Mouse (Mus musculus) cerebellum, postnatal 4 days (tissue): Measurements from ENCODE around the gene Rnf31.

Source experiments
- DNase-seq, 2 experiments: peaks; one replicate each; pipeline ENCODE4 v3.0.0; 2022; ENCODE audit warnings: low spot score in 2 of 2, mixed read lengths in 1 of 2

Gene Rnf31

DNA sequence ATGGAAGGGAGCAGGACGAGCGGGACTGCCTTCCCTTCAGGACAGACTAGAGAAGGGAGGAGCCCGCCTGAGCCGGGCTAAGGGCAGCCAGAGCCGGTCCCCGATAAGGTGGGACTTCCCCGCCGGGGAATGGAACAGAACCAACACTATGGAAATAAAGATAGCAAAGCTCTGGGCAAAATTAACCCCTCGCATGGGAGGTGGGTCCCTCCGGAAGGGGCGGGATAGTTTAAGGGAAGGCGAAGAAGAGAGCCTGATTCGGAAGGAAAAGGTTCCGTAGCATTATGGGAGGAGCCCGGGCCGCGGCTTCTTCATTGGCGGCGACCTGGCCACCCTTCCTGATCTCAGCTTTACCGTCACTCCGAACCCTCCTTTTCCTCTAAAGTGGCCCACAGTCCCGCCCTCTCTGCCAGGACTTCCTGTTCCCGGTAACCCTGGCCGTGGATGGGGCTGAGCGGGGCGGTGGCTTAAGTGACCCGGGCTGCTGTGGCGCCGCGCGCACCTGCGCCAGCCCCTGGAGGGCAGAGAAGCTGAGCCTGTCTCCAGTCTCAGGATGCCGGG, at the start of gene Rnf31:
Gene Rnf31, plus strand, starts transcription at position 378 of the 561 bp plus-strand sequence.
- peak; percentile 73 to 85 for DNase-seq

- no peak for DNase-seq
Measured at GRCm38 (mm10) chr14:55542268-55542667, 49.2 kb upstream of the Rnf31 start.

- peak in 1 of 2 experiments; percentile 56 for DNase-seq
Measured at GRCm38 (mm10) chr14:55544334-55544733, 47.2 kb upstream of the Rnf31 start.

DNA sequence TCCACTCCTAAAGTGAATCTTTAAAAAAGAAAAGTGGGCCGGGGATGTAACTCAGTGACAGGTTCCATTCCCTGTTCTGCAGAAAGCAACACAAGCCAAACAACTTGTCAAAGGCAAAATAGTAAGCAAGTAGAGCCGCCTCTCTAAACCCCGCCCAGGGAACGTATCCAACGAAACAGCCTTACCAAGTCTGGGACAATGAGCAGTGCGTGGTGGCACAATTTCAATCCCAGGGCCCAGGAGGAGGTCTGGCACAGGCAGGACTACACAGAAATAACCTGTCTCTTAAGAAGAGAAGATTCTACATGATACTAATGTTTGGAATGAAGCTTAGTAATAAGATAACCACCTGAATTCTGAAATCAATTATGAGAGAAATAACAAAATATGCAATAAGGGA, 41.3 kb upstream of the Rnf31 start:
- DNase-seq = no peak

DNA sequence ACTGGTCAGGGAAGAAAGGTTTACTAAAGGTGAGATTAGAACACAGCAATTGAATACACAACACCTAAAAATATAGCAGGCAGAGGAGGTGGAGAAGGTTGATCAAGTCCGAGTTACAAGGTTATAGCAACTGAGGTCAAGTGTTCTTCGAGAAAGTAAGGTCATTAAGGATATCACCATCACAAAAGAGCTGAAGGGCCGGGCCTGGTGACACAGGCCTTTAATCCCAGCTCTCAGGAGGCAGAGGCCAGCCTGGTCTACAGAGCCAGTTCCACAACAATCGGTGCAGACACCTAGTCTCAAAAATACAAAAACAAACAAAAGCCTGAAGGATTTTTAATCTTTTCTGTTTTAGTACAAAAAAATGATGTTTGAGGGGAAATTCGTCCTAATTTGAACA, 40.2 kb upstream of the Rnf31 start:
- DNase-seq = no peak

DNA sequence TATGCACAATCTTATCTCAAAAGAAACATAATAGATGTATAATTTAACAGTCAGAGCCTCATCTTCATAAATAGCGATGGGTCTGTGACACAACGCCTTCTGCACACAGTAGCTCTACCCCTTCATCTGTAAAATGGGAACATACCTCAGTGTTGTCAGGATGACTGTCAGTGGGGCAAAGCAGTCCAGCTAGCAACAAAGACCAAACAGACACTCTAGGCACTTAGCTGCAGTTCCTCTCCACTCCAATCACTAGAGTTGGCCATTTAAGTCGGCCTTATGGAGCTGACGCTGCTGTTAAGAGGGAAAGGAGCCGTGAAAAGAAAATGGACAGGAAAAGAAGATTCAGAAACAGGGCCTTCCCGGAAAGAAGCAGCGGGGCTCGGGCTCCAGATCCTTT, 39.7 kb upstream of the Rnf31 start:
- no peak for DNase-seq

GRCm38 (mm10) chr14:55554635-55555034, 36.9 kb upstream of the Rnf31 start:
- no peak for DNase-seq

DNA sequence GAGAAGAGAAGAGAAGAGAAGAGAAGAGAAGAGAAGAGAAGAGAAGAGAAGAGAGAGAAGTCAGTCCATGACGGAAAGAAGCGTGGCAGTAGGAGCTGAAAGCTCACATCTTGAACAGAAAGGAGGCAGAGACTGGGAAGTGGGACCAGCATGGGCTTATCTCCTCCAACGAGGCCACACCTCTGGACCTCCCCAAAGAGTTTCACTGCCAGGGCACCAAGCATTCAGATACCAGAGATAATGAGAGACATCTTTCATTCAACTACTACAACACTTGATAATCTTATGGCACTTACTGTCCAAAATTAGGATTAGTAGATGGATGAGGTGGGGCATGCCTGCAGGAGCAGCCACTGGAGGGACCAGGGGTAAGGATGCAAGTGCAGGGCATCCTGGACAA, 35.7 kb upstream of the Rnf31 start:
- no peak for DNase-seq

DNA sequence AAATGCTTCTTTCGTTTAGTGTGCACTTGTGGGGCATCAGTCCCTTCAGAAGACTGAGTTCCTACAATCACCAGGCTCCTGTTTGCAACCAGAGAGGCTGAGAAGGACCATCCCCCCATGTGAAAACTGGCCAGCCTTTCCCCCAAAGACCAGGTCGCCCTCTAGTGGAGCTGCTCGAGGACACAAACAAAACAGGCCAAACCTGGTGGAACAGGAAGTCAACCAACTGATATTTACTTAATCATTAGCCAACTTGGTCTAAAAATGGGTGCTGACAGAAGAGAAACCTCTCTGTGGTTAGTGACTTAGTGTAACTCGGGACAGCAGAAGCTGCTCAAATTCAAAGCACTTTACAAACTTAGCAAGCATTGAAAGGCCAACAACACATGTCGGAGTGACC, 34.5 kb upstream of the Rnf31 start:
- peak; percentile 49 to 74 for DNase-seq

DNA sequence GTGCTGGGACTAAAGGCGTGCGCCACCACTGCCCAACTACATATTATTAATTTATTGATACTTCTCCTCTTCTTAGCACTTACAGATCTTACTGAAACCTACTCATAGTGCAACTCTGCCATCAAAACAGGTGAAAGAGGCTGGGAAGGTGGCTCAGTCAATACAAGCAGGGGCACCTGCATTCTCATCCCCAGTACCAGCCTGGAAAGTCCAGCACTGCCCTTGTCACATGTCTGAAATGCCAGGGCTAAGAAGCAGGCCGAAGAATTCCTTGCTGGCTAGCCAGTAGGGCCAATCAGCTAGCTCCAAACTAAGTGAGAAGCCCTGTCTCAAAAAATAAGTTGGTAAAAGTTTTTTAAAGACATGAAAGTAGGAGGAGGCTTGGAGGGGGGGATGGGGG, 33.9 kb upstream of the Rnf31 start:
- no peak for DNase-seq

DNA sequence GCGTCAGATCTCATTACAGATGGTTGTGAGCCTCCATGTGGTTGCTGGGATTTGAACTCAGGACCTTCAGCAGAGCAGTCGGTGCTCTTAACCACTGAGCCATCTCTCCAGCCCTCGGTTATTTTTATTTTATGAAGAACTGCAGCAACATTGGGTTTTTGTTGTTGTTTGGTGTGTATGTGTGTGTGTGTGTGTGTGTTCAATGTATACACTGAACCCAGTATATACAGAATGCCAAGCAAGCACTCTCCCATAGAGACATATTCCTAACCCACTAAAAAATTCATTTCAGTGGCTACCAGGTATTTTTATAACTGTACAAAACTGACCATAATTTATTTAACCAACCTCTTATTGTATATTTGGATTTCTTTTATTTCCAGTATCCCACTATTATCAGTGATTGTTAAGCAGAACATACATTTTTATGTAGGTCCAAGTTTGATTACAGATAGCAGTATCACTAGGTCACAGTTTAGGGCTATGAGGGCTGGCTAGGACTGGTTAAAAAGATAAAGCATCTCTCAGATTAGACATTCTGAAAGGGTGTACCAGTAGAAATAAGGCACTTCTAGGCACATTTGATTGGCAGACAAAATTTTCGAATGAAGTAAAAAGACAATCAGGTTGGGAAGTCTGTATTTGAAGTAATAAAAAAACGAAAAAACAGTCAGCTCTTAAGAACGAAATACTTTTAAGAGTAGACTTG, 32.6 kb upstream of the Rnf31 start:
- DNase-seq = no peak

- DNase-seq = peak; percentile 64 to 85
Measured at GRCm38 (mm10) chr14:55559799-55560201, 31.7 kb upstream of the Rnf31 start, which contains the start of gene Dcaf11. Gene Dcaf11 (plus strand): TSS chr14:55560006.

DNA sequence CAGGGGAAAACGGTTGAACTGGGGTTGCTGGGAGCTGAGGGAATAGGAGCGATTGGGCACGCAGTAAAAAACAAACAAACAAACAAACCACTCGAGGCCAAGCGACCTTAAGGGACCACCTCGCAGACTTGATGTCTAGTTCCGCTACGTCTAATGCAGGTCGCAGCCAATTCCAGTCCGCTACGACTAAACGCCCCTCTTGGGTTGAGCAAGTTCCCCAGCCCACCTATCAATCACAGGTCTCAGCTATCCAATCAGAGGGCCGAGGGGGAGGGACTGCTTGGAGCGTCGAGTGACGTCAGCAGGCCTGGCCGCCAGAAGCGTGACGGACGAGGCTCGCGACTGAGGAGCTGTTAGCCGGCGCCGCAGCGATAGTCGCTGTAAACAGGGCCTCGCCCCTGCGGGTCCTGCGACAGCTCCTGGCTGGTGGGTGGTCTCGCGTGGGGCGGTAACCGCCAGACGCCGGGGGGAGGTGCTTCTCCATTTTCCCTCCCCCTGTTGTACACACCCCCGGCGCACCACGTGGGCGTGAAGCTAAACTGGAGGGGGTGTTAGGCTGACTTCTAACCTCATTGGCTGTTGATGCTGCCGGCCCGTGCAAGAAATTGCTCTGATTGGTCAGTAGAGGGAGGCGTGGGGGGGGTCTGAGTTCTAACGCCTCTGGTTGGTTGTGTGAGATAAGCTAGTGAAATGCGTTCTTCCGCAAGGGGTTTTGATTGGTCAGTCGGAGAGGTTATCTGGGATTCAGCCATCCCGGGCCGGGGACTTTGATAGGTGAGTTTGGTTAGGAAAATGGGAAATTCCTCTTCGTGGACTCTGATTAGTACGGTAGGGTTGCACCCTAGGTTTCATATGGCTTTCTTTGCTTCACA, 31.1 kb upstream of the Rnf31 start, which contains the start of gene A730061H03Rik:
Gene A730061H03Rik, minus strand, starts transcription at position 205 of the 872 bp plus-strand sequence.
- DNase-seq = peak; percentile 96 to 98

DNA sequence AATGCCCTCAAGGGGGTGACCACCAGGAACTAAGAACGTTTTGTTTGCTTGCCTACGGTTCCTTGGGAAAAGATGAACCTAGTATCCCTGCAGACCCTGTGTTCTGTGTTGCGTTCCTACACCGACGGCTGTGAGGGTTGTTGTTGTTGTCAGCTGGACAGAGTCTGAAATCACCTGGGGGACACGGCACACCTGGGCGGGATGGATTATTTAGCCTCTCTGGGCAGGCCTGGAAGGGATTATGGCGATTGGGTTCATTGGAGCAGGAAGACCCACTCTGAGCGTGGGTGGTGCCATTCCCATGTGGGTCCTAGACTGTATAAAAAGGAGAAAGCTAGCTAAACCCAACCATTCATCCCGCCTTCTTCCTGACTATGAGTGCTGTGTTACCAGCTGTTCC, 29.6 kb upstream of the Rnf31 start:
- no peak for DNase-seq

DNA sequence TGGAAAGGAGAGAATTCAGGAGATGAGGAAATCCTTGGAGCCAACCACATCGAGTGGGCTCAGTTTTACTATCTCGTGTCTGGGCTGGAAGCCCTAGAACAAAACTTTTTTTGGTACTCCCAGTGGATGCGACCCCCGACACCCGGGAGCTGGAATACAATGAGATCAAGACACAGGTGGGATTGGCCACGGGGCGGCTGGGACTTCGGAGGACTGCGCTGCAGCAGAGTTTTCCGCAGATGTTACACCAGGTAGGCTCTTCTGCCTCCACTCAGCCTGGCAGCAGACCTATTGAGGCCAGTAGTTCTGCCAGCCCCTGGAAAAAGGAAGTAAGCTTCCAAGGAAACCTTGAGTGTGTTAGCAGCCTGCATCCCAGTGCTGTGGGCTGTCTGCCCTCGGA, 28.3 kb upstream of the Rnf31 start:
- no peak for DNase-seq

DNA sequence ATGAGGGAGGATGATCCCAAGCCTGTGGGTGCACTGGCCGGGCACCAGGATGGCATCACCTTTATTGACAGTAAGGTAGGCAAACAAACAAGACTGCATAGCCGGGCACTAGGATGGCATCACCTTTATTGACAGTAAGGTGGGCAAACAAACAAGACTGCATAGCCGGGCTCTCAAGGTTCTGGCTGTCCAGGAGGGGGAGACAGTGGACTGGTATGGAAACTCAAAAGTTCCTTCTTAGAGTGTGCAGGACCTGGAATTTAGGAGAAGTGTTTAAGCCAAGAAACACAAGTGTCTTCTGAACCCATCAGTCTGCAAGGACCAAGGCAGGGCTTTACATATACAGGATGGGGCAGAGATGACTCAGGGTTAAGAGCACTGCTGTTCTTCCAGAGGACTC, 25.8 kb upstream of the Rnf31 start:
- no peak for DNase-seq

- DNase-seq = no peak
Measured at GRCm38 (mm10) chr14:55567496-55567895, 24.0 kb upstream of the Rnf31 start.

- DNase-seq = no peak
Measured at GRCm38 (mm10) chr14:55570588-55570987, 20.9 kb upstream of the Rnf31 start.

- no peak for DNase-seq
Measured at GRCm38 (mm10) chr14:55571760-55572159, 19.7 kb upstream of the Rnf31 start.

DNA sequence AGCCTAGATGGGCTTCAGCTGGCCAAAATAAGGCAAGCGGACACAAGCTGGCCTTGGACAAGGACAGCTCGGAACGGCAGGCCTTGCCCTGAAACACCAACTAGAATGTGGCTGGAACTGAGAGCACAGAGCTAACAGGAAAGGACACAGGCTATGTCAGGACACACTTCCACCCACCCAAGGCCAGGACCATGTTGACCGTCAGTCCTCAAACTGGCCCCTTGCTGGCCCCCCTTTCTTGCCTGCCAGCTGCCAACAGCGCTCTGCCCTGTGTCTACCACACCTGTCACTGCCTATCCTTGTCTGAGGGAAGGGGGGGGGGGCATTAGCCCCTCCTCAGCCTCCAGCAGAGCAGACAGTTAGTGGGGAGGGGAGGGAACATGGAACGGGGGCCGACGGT, 16.2 kb upstream of the Rnf31 start, which contains the start of gene Fitm1:
Gene Fitm1, plus strand, starts transcription at position 316 of the 400 bp plus-strand sequence.
- no peak for DNase-seq

DNA sequence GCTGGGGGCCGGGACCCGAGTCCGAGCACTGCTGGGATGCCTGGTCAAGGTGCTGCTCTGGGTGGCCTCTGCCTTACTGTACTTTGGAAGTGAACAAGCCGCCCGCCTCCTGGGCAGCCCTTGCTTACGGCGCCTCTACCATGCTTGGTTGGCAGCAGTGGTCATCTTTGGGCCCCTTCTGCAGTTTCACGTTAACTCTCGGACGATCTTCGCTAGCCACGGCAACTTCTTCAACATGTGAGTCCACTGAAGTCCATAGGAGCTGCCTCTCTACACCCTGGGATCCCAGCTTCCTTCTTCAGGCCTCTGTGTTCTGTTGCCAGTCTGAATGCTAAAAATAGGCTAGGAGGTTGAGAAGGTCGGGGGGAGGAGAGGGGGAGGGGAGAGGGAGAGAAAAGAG, 15.8 kb upstream of the Rnf31 start:
- DNase-seq = no peak

DNA sequence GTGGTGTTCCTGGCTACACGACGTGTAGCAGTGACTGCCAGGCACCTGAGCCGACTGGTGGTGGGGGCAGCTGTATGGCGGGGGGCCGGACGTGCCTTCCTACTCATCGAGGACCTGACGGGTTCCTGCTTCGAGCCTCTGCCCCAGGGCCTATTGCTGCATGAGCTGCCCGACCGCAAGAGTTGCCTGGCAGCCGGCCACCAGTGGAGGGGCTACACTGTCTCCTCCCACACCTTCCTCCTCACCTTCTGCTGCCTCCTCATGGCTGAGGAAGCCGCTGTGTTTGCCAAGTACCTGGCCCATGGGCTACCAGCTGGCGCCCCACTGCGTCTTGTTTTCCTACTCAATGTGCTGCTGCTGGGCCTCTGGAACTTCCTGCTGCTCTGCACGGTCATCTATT, 15.1 kb upstream of the Rnf31 start:
- DNase-seq = no peak
